Mouse (Mus musculus) bone marrow macrophage, adult 2 months (primary cell): ENCODE measurements around the gene Pcolce2.

Experiments used
- CTCF ChIP-seq: IDR thresholded peaks from 2 replicates; pipeline ENCODE4 v1.5.1; 2012; ENCODE audit warnings: low read depth, mild to moderate bottlenecking, low read length, moderate library complexity
- POLR2A ChIP-seq: IDR thresholded peaks from 2 replicates; pipeline ENCODE4 v1.6.1; 2012; ENCODE audit warnings: mild to moderate bottlenecking, low read depth, low read length, borderline replicate concordance

GRCm38 (mm10) chr9:95612246-95612768 lies 25.1 kb upstream of the Pcolce2 start:
- TF ChIP-seq CTCF, result no peak
- TF ChIP-seq POLR2A, result no peak
